7 mouse cellular contexts compared by ENCODE assay signal in the genomic region with DNA sequence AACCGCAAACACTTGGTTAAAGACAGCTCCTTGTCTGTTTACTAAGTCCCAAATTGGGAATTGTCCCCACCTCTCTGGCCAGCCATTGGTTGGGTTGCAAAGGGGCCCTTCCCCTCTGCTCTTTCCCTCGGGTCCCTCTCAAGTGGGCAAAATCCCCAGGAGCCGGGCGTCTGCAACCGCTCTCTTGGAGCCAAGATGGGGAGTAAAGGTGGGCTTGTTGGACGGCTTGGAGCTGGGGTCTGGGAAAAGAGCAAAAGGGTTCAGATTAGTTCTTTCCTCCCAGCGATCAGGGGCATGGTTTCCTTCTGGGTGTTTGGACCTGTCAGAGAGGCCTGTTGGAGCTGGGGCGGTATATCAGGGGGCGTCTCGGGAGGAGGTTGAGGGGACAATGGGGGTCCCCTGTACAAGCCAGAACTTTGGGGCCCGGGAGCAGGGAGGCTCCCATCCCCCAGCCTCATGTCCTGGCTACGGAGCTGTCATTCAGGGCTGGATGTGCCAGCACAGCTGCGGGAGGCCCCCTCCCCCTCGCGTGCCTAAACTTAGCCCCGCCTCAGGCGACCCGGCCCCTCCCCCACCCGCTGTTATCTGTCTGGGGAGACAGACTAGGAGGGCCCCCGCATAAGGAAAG. TPM values are rescaled to one million over a fixed set of nuclear protein-coding genes. Genes with fewer than 3 reads are reported as not detected.
DNase-seq lines count a peak whose midpoint lies in the region; ATAC-seq and TF ChIP-seq lines count a peak whose summit lies in the region.

No protein-coding gene starts in this region.

- 1% methylated on average over 20 of the region's 20 CpGs for WGBS in midbrain, embryonic 11.5 days

- H3K4me3 ChIP-seq in G1E (ENCODE audit: low read depth, low read length) = peak overlapping the region; percentile 65; the same call in 1 of the 2 replicates
- H3K4me3 ChIP-seq in midbrain, embryonic 11.5 days (ENCODE audit: low read depth, low read length) = peak overlapping the region; percentile 8

- no peak for DNase-seq in G1E (ENCODE audit: low spot score)
- peak; percentile 58 for DNase-seq in brain, embryonic 14.5 days (ENCODE audit: low read depth)
- DNase-seq in gastrocnemius, postnatal 4 days (ENCODE audit: low spot score in 2 of 2) = peak; percentile 66 to 83
- peak; percentile 80 for DNase-seq in kidney, postnatal 10 days
- peak; percentile 91 for DNase-seq in midbrain, embryonic 11.5 days (ENCODE audit: low spot score, missing footprints)
- DNase-seq in urinary bladder, postnatal 14 days (ENCODE audit: low spot score) = no peak
- DNase-seq in frontal cortex, postnatal 10 days (ENCODE audit: low spot score in 2 of 2) = no peak

- no peaks in the 10 kb centered on the region for H3K36me3 ChIP-seq in G1E (replicated peaks)
- peaks cover 3% of the 10 kb centered on the region for H3K36me3 ChIP-seq in midbrain, embryonic 11.5 days (ENCODE audit: control insufficient read depth, insufficient read depth, low read length)

- peaks cover 17% of the 10 kb centered on the region for H3K27me3 ChIP-seq in G1E (ENCODE audit: insufficient read depth, low read length)
- no peaks in the 10 kb centered on the region for H3K27me3 ChIP-seq in midbrain, embryonic 11.5 days (ENCODE audit: control insufficient read depth, insufficient read depth, low read length)

- peaks cover 30% of the 10 kb centered on the region for H3K4me1 ChIP-seq in G1E (ENCODE audit: insufficient read depth, low read depth, low read length)
- H3K4me1 ChIP-seq in midbrain, embryonic 11.5 days (ENCODE audit: control insufficient read depth, insufficient read depth, low read length) = peaks cover 12% of the 10 kb centered on the region

- no peak for TF ChIP-seq POLR2A in brain, embryonic 14.5 days (IDR thresholded peaks at IDR 0.05; ENCODE audit: borderline replicate concordance, extremely low read depth, insufficient read depth, insufficient read length, poor library complexity, severe bottlenecking)

- no peak for ATAC-seq in G1E (ENCODE audit: extremely low read depth, insufficient number of reproducible peaks, low FRiP score, poor library complexity, severe bottlenecking)
- ATAC-seq in midbrain, embryonic 11.5 days (ENCODE audit: low FRiP score) = peak; percentile 62

- peak overlapping the region; percentile 37; the same call in 1 of the 2 replicates for H3K27ac ChIP-seq in midbrain, embryonic 11.5 days (ENCODE audit: low read depth, low read length)

- peak overlapping the region; percentile 35 for H3K4me2 ChIP-seq in midbrain, embryonic 11.5 days

- no peak for TF ChIP-seq CTCF in G1E (IDR thresholded peaks at IDR 0.05; ENCODE audit: low read depth, low read length)
- no peak for TF ChIP-seq CTCF in brain, embryonic 14.5 days (IDR thresholded peaks at IDR 0.05; ENCODE audit: borderline replicate concordance, extremely low read depth, insufficient read depth, insufficient read length)

- H3K9ac ChIP-seq in midbrain, embryonic 11.5 days (ENCODE audit: low read length) = peak overlapping the region; percentile 36

- H3K9me3 ChIP-seq in G1E (replicated peaks) = no peaks in the 10 kb centered on the region
- H3K9me3 ChIP-seq in midbrain, embryonic 11.5 days (ENCODE audit: control insufficient read depth, low read length) = no peaks in the 10 kb centered on the region

RNA-seq across cellular contexts. Expression of a gene that starts 8.7 kb away (rescaled TPM):
- total RNA-seq in G1E (2014; fragmentation: Nextera tagmentation) = 0.73 and 0.98 TPM in 2 replicates
- total RNA-seq in G1E (2017) = 0.06 and 0.11 TPM in 2 replicates
- polyA plus RNA-seq in G1E (2012) = 0.94 and 0.96 TPM in 2 replicates
- 159 and 189 TPM in 2 replicates for polyA plus RNA-seq in brain, embryonic 14.5 days (2012; rRNA removed)
- total RNA-seq in gastrocnemius, postnatal 4 days (2021) = 100 to 1,000 TPM; 473 to 501 TPM
- 48.5 and 53.2 TPM in 2 replicates for polyA plus RNA-seq in midbrain, embryonic 11.5 days (2014; fragmentation: Nextera tagmentation; extraction: Ambion mirVana)

RNA-seq across cellular contexts. Expression of a gene that starts 11.2 kb away (rescaled TPM):
- total RNA-seq in G1E (2014; fragmentation: Nextera tagmentation) (not detected in 2 replicates), G1E (2017) (not detected in 2 replicates)
- not detected in 2 replicates for polyA plus RNA-seq in G1E (2012)
- polyA plus RNA-seq in brain, embryonic 14.5 days (2012; rRNA removed) = 1.1 and 1.3 TPM in 2 replicates
- not detected for total RNA-seq in gastrocnemius, postnatal 4 days (2021)
- 0.18 and 0.50 TPM in 2 replicates for polyA plus RNA-seq in midbrain, embryonic 11.5 days (2014; fragmentation: Nextera tagmentation; extraction: Ambion mirVana)

RNA-seq across cellular contexts. Expression of a gene that starts 18.8 kb away (rescaled TPM):
- total RNA-seq in G1E (2014; fragmentation: Nextera tagmentation) = 0.19 TPM in 1 of 2 replicates, not detected in the other
- 0.29 and 0.38 TPM in 2 replicates for total RNA-seq in G1E (2017)
- 0.50 and 0.61 TPM in 2 replicates for polyA plus RNA-seq in G1E (2012)
- 0.19 and 0.23 TPM in 2 replicates for polyA plus RNA-seq in brain, embryonic 14.5 days (2012; rRNA removed)
- total RNA-seq in gastrocnemius, postnatal 4 days (2021) = 1 to 10 TPM; 2.5 to 3.8 TPM
- polyA plus RNA-seq in midbrain, embryonic 11.5 days (2014; fragmentation: Nextera tagmentation; extraction: Ambion mirVana) = 0.04 TPM in 1 of 2 replicates, not detected in the other

RNA-seq across cellular contexts. Expression of a gene that starts 19.5 kb away (rescaled TPM):
- total RNA-seq in G1E (2014; fragmentation: Nextera tagmentation) (146 and 171 TPM in 2 replicates), G1E (2017) (239 and 292 TPM in 2 replicates)
- polyA plus RNA-seq in G1E (2012) = 560 and 712 TPM in 2 replicates
- 66.4 and 89.0 TPM in 2 replicates for polyA plus RNA-seq in brain, embryonic 14.5 days (2012; rRNA removed)
- 10 to 100 TPM; 65.3 to 71.9 TPM for total RNA-seq in gastrocnemius, postnatal 4 days (2021)
- polyA plus RNA-seq in midbrain, embryonic 11.5 days (2014; fragmentation: Nextera tagmentation; extraction: Ambion mirVana) = 46.0 and 46.9 TPM in 2 replicates

RNA-seq across cellular contexts. Expression of a gene that starts 53.5 kb away (rescaled TPM):
- total RNA-seq in G1E (2014; fragmentation: Nextera tagmentation) (26.9 and 39.9 TPM in 2 replicates), G1E (2017) (29.7 and 50.1 TPM in 2 replicates)
- polyA plus RNA-seq in G1E (2012) = 97.7 and 105 TPM in 2 replicates
- 65.1 and 81.9 TPM in 2 replicates for polyA plus RNA-seq in brain, embryonic 14.5 days (2012; rRNA removed)
- 10 to 100 TPM; 33.1 to 34.5 TPM for total RNA-seq in gastrocnemius, postnatal 4 days (2021)
- 111 and 118 TPM in 2 replicates for polyA plus RNA-seq in midbrain, embryonic 11.5 days (2014; fragmentation: Nextera tagmentation; extraction: Ambion mirVana)

Comparison
In these comparisons a context has a peak if more than half of its experiments do, and no peak if none do; other contexts are left out.
1. DNase-seq: peak in brain, embryonic 14.5 days (single experiment), gastrocnemius, postnatal 4 days (2 of 2), kidney, postnatal 10 days (single experiment) and midbrain, embryonic 11.5 days (single experiment); none in G1E (single experiment), urinary bladder, postnatal 14 days (single experiment) and frontal cortex, postnatal 10 days (0 of 2).
2. RNA of a gene that starts 8.7 kb away (polyA plus RNA-seq): 159 to 189 TPM in brain, embryonic 14.5 days and 48.5 to 53.2 TPM in midbrain, embryonic 11.5 days; 0.94 to 0.96 TPM in G1E; every median in the first group is over 10 times any median in the second.